Mouse (Mus musculus): Measurements from ENCODE around the gene Klf3.

DNA sequence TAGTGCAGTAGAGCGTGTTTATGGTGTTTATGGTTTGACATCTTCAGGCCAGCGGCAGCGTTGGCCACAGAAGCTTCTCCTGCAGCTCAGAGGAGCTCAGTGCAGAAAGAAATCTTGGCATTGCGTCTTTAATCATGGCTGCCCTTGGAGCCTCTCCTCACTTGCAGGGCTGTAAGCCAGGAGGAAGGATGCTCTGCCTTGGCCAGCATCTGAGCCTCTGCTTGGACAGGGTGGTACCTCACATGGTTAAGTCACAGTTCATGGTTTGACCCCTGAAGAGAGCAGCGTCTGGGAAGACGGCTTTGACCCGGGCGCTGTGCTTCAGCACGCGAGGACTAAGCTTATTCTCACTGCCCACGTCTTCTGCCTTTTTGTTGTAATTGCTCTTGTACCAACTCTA, 20.2 kb downstream of the Klf3 start:
- TF ChIP-seq POLR2A (IDR thresholded peaks at IDR 0.05; ENCODE audit: low read depth, low read length) (no peak), CTCF (IDR thresholded peaks at IDR 0.05; ENCODE audit: borderline replicate concordance, insufficient read depth, low read length) (no peak)

All from embryonic fibroblast, embryonic 13.5 days (primary cell).